Mouse (Mus musculus): ENCODE measurements around the gene Fam186b. TPM values are rescaled to one million over a fixed set of nuclear protein-coding genes. Genes with fewer than 3 reads are reported as not detected.

The Fam186b gene
- total RNA-seq, 4 experiments from 2014 or later, result 0.58 to 2.1 (median 1.1) TPM

DNA sequence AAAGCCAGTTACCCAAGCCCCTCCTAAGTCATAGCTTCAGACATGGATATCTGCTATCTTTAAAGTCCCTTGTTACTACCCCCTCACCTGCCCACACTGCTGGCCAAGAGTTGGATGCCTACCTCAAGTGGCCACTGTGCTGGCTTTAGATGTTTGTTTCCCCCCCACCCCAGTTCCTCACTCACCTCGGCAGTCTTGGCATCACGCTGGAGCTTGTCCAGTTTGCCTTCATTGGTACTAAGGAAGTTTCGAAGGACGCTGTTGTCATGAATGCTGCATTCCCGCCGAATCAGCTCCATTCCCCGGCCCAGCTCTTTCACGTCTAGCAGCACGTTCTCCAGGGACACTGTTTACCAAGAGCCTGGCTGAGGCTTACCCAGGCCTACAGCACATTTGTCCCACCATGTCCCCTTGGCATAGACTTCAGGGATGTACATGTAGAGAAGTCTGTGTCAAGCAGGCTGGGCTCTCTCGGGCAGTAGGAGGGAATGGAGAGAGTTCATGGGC is 24.5 kb upstream of the Fam186b start:
- no peak for DNase-seq (ENCODE audit: low spot score in 2 of 2)

DNA sequence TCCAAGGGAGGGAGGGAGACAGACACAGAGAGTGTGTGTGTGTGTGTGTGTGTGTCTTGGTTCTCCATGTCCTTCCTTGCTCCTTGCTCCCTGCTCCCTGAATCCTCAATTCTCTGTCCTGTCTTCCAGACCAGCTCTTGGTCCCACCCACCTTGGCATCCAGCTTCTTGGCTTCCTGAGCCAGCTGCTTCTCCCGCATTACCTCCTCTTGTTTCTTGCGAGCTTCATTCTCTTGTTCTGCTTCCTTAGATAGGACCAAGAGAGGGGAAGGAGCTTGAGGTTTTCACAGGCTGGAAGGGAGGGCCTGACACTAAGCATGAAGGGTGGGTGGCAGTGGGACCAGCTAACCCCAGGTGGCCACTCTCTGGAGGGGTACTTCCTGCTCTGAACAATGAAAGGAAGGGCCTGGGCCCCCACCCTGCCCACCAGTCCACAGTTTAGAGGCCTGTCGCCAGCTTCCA is 23.8 kb upstream of the Fam186b start:
- no peak for DNase-seq (ENCODE audit: low spot score in 2 of 2)

DNA sequence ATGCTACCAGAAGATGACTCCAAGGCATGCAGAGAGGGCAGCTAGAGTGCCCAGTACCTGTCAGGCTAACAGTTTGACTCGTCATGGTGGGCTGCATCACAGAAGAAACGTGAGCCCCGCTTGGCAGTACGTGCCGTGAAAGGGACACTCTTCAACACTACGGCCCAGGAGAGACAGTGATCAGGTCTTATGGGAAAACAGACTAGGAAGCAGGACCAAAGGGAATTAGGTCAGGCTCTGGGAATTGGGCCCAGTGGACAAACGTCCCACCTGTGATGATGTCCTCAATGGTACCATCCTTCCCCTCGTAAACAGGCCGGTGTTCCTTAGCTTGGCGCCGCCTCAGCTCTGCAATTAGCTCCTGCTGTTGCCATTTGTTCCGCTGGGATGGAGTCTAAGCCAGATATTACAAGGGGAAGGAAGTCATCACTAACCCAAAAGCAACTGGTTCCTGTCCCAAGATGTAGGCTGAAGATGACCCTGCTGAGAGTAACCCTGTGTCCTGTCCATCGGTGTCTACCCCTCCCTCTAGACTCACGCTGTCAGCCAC is 23.2 kb upstream of the Fam186b start:
- no peak for DNase-seq (ENCODE audit: low spot score in 2 of 2)

DNA sequence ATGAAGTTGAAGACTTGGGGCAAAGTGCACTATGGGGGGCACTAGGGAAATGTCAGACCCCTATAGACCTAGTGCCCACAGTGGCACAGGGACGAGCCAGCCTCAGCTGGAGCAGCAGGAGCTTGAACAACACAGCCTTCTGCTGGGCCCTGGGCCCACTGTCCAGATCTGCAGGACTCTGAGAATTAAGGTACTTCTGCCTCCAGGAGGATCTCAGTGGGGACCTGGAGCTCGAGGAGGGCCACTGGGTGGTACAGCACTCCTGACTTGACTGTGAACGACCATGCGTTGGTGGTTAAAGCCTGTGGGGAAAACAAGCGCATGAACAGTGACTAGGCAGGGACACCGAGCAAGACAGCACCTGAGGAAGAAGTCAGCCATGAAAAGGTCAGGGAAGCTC is 22.4 kb upstream of the Fam186b start:
- no peak for DNase-seq (ENCODE audit: low spot score in 2 of 2)

DNA sequence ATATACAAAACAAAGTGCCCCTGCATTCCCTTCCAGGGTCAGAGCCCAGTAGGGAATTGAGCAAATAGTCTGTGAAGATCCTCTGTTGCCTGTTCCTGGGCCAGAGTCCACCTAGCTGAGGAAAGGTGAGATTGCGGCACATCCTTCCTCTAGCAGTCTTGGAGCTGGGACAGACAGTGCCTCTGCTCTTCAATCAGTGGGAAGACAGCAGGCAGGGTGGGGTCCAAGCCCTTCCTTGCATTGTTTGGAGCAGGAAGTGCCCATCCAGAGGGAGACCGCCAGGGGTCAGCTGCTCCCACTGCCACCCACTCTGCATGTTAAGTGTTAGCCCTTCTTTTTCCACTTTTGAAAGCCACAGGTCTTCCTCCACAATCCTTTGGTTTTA is 21.6 kb upstream of the Fam186b start:
- no peak for DNase-seq (ENCODE audit: low spot score in 2 of 2)

GRCm38 (mm10) chr15:99316314-99317266 is 20.9 kb upstream of the Fam186b start:
- DNase-seq (ENCODE audit: low spot score in 2 of 2), result peak in 1 of 2 experiments; percentile 60

- DNase-seq (ENCODE audit: low spot score in 2 of 2), result no peak
Observed at GRCm38 (mm10) chr15:99314891-99315290, 19.2 kb upstream of the Fam186b start.

- DNase-seq (ENCODE audit: low spot score in 2 of 2), result no peak
Observed at GRCm38 (mm10) chr15:99310617-99311016, 14.9 kb upstream of the Fam186b start.

DNA sequence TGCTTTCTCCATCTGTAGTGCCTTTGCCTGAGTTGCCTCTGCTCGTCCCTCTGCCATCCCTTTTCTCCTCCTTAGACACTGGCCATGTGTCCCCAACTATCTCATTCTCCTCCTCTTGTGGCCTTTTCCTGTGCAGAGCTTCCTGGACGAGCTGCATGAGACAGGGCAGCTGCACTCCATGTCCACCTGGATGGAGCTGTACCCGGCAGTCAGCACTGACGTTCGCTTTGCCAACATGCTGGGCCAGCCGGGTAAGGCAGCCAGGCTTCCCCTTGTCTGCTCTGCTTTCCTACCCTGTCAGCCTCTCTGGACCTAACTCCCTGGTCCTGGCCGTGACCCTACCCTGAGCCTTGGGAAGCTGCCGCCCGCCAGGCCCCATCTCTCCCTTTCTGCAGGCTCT is 13.9 kb upstream of the Fam186b start:
- no peak for DNase-seq (ENCODE audit: low spot score in 2 of 2)

DNA sequence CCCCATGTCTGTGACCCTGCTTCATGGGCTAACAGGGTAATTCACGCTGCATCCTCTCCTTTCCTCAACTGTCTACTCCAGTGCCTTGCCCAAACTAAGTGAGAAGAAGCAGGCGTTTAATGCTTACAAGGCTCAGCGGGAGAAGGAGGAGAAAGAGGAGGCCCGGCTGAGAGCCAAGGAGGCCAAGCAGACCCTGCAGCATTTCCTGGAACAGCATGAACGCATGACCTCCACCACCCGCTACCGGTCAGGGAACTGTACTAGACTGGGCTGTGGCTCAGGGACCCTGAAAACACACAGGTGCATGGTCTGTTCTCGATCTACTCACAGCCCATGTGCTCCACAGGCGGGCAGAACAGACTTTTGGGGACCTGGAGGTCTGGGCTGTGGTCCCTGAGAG is 11.8 kb upstream of the Fam186b start:
- DNase-seq (ENCODE audit: low spot score in 2 of 2), result no peak

DNA sequence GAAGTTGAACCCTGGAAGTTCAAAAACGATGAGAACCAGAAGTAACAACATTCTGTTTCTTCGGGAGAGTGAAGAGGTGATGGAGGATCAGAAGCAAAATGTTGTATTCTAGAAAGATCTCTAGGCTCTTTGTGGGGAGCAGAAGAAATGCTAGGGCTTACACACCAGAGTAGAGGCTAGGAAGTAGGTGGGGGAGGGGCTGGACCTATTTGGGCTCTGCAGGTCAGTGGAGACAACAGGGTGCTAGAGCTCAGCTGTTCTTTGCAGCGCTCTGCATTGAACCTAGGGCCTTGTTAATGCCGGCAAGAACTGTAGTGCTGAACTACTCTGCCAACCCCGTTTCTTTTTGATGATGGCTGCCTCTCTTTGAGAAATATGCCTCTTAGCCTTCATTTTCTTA is 525 bp upstream of the Fam186b start:
- DNase-seq (ENCODE audit: low spot score in 2 of 2), result no peak

DNA sequence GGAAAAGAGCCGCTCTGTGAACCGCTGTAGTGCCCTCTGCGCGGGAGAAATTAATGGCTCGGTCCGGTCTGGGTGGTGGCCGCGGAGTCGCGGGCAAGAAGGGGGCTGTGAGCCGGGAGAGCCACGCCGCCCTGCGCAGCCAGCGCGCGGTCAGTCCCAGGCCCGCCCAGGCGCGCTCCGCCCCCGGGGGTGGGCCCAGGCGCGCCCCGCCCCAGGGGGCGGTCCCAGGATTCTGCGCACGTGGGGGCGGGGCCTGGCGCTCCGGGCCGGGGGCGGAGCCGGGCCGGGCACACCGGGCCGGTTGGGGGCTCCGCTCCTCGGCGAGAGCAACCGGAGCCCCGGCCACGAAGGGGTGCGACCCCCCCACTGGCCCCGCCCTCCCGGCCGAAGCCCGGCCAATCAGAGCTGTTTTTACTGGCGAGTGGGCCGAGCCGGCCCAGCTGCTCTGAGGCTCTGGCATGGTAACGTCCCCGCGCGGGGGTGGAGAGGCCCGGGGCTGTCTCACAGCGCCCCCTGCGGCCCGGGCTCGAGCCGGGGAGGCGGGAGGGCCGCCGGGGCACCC is 794 bp downstream of the Fam186b start, which contains the start of gene Prpf40b:
Prpf40b (plus strand) TSS at position 275 of the 562 bp plus-strand sequence.
- DNase-seq (ENCODE audit: low spot score in 2 of 2), result peak; percentile 88 to 97

DNA sequence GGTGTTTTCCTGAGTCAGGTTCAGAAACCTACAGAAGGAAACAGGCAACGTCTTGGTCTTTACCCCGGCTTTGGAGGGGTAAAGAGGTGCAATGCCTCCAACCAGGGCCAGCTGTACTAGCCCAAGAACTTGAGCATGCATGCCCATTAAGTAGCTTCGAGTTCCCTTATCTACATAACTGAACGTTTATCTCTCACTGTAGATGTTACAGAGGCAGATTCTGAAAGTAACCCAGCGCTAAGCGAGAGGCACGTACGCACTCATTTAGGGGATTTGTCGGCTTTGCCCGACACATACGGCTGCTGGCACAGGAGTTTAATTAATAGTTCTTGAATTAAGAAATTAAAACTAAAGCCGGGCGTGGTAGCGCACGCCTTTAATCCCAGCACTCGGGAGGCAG is 1.4 kb downstream of the Fam186b start:
- no peak for DNase-seq (ENCODE audit: low spot score in 2 of 2)

DNA sequence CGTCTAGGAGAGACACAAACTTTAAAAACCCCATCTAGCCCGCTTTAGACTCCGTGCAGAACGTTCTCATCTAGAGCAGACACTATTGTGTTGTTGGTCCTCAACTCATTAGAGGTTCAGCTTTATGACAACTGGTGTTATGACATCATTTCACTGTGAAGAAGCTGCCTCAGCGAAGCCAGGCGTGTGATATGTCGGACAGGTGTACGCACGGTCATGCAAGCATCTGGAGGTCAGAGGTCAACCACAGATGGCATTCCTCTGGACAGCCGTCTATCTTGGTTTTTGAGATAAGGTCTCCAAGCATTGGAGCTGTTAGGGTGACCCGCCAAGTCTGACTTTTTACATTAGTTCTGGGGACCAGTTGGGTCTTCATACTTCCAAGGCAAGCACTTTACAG is 5.1 kb downstream of the Fam186b start:
- no peak for DNase-seq (ENCODE audit: low spot score in 2 of 2)

- DNase-seq (ENCODE audit: low spot score in 2 of 2), result no peak
Observed at GRCm38 (mm10) chr15:99285189-99285535, 10.5 kb downstream of the Fam186b start.

DNA sequence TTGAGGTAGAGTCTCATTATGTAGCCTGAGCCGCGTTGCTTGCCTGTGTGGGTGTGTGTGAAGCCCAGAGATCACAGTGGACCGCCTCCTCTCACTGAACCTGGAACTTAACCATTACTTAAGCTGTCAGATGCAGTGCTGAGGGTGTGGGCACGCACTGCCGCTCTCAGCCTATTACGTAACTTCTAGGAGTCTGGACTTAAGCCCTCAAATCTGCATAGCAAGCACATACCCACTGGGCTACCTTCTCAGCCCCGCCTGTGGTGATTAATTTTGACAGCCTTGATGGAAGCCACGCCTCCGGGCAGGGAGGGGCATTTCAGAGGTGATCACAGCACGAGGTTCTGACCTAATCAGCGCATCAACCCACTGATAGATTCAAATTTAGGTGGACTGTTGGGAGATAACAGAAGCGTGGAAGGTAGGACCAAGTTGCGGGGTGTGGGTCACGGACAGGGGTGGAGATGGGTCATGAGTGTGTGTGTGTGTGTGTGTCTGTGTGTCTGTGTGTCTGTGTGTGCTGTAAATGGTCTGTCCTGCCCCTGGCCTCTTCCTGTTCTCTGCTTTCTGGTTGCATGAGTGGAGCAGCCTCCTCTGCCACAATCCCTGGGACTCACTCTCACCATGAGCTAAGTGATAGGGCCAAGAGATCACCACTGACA is 11.0 kb downstream of the Fam186b start:
- no peak for DNase-seq (ENCODE audit: low spot score in 2 of 2)

- DNase-seq (ENCODE audit: low spot score in 2 of 2), result no peak
Observed at GRCm38 (mm10) chr15:99283456-99283855, 12.2 kb downstream of the Fam186b start.

DNA sequence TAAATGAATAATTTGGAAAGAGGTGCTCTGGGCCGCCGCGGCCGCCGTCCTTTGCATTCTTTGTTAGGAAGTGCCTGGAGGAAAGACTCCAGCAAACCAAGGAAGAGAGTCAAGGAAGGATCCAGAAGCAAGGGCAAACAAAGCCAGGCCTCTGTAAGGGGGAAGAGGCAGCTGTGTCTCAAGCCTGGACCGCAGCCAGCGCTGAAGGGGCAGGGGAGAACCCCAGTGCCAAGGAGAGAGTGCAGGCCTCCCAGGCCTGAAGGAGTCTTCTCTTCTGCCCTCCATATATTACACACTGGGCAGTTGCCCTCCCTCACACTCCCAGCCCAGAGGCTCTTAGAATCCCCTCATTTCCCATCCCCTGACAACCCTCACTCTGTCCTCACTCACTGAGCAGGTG is 17.4 kb downstream of the Fam186b start:
- no peak for DNase-seq (ENCODE audit: low spot score in 2 of 2)

DNA sequence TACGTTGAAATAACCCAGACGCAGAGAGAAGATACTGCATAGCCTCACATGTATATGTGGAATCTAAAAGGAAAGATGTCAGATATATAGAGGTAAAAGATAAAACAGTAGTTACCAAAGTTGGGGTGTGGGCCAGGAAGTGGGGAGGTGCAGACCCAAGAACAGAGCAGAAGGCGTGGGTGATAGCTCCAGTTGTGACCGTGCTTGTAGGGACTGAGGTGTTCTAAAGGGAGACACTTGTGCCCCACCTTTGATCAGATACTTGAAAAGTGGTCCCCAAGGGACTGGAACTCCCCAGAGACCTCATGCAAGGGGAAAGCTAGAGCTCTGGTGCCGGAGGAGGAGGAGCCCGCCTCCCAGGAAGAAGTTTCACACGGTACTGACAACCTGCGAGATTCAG is 19.6 kb downstream of the Fam186b start:
- no peak for DNase-seq (ENCODE audit: low spot score in 2 of 2)

GRCm38 (mm10) chr15:99265679-99266078 is 30.0 kb downstream of the Fam186b start:
- no peak for DNase-seq (ENCODE audit: low spot score in 2 of 2)

DNA sequence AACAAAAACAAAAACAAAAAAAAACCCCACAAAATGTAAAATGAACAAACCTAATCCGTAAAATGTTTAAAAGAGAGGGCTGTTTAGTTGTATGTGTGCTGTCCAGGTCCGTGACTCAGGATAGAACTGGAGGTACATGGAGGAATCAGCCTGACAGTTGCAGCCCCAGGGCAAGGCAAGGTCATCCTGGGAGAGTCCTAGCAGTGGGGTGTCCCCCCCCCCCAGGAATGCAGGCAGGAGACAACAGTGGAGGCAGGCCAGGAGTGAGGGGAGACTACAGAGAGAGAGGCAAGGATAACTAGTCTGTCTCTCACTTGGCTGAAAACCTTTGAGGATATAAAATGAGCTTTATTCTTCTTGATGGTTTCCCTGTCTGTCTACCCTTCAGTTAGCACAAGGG is 31.3 kb downstream of the Fam186b start:
- no peak for DNase-seq (ENCODE audit: low spot score in 2 of 2)

DNA sequence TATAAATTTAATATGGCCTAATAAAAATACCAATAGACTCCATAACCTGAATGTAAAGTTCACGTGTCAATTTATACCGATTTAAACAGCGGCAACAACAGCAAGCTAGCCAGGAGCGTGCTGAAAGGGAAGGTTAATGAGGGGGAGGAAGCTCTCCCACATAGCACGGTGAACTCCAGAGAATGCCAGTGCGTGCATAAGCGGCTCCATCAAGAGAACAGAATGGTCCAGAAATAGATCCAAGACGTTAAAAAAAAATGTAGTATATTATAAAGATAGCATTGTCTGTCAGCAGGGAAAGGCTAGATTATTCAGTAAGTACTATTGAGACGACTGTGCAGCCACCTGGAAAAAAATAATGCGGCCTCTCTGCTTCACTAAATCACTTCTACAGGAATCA is 33.0 kb downstream of the Fam186b start:
- no peak for DNase-seq (ENCODE audit: low spot score in 2 of 2)
